39 mouse cellular contexts compared by ENCODE assay signal in the genomic region with DNA sequence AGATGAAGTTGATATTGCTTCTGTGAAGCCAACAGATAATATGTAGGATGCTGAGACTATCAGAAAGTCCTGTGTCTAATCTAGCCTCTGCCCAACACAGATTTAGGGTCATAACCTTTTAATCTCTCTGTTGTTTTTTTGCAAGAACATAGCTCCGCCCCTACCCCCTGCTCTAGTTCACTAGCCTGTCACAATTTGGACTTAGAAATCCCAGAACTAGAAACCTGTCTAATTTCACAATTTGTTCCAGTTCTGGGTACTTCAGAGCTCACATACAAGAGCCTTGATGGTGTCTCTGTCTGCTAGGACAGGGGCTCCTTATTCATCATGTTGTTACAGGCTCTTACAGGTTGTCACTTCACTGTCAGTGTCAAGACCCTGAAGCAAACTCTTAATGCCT. TPM values are rescaled to one million over a fixed set of nuclear protein-coding genes. Genes with fewer than 3 reads are reported as not detected.
"Had no signal": no experiment of that assay in that cellular context is flagged by ENCODE, and none has a peak within 500 bp of the region (broad histone marks: within the 10 kb centered on the region; RNA-seq: fewer than 3 reads in every experiment).

No protein-coding gene starts in this region.

- H3K36me3 ChIP-seq: embryonic facial prominence, embryonic 10.5 days; embryonic facial prominence, embryonic 12.5 days; embryonic facial prominence, embryonic 13.5 days; embryonic facial prominence, embryonic 15.5 days; forebrain, embryonic 10.5 days; forebrain, embryonic 12.5 days; forebrain, embryonic 15.5 days had no signal

- DNase-seq: cerebellum, adult 8-10 months; cerebellum, adult 9-10 months; cerebellum, adult 9-11 months; cerebellum, postnatal 10 days; cerebellum, postnatal 14 days; cerebellum, postnatal 25 days; cerebellum, postnatal 36 days; embryo, embryonic 11 days; forebrain, postnatal 0 days; gastrocnemius, adult 2 months; gastrocnemius, postnatal 14 days; gastrocnemius, postnatal 25 days; gastrocnemius, postnatal 36 days; heart, adult 11 months; heart, adult 18-20 months; heart, adult 2 months had no signal

- ATAC-seq: forebrain, embryonic 13.5 days; forebrain, embryonic 14.5 days; forebrain, embryonic 15.5 days; forebrain, embryonic 16.5 days; forebrain, postnatal 0 days had no signal

- H3K27ac ChIP-seq: embryonic facial prominence, embryonic 10.5 days; embryonic facial prominence, embryonic 12.5 days; embryonic facial prominence, embryonic 13.5 days; embryonic facial prominence, embryonic 15.5 days; forebrain, embryonic 10.5 days; forebrain, embryonic 12.5 days; forebrain, embryonic 13.5 days; forebrain, embryonic 15.5 days; gastrocnemius, adult 2 months; heart, adult 2 months had no signal

- H3K27me3 ChIP-seq: embryonic facial prominence, embryonic 12.5 days; embryonic facial prominence, embryonic 13.5 days; embryonic facial prominence, embryonic 15.5 days; forebrain, embryonic 12.5 days; forebrain, embryonic 13.5 days; forebrain, embryonic 15.5 days had no signal

- H3K4me1 ChIP-seq: embryonic facial prominence, embryonic 10.5 days; embryonic facial prominence, embryonic 12.5 days; embryonic facial prominence, embryonic 13.5 days; embryonic facial prominence, embryonic 15.5 days; forebrain, embryonic 10.5 days; forebrain, embryonic 12.5 days; forebrain, embryonic 13.5 days; forebrain, embryonic 15.5 days had no signal

- H3K9ac ChIP-seq: embryonic facial prominence, embryonic 12.5 days; embryonic facial prominence, embryonic 13.5 days; embryonic facial prominence, embryonic 15.5 days; forebrain, embryonic 12.5 days; forebrain, embryonic 13.5 days; forebrain, embryonic 15.5 days; forebrain, postnatal 0 days had no signal

- H3K9me3 ChIP-seq: embryonic facial prominence, embryonic 10.5 days; embryonic facial prominence, embryonic 12.5 days; embryonic facial prominence, embryonic 13.5 days; embryonic facial prominence, embryonic 15.5 days; forebrain, embryonic 10.5 days; forebrain, embryonic 12.5 days; forebrain, embryonic 13.5 days; forebrain, embryonic 15.5 days had no signal

- H3K4me3 ChIP-seq: embryonic facial prominence, embryonic 10.5 days; embryonic facial prominence, embryonic 12.5 days; embryonic facial prominence, embryonic 13.5 days; embryonic facial prominence, embryonic 15.5 days; erythroblast, embryonic 14.5 days; forebrain, embryonic 10.5 days; forebrain, embryonic 12.5 days; forebrain, embryonic 13.5 days; forebrain, embryonic 15.5 days; gastrocnemius, adult 2 months; heart, adult 2 months had no signal

- H3K4me2 ChIP-seq: embryonic facial prominence, embryonic 12.5 days; embryonic facial prominence, embryonic 13.5 days; embryonic facial prominence, embryonic 15.5 days; forebrain, embryonic 12.5 days; forebrain, embryonic 13.5 days; forebrain, embryonic 15.5 days had no signal

RNA-seq across cellular contexts. Expression of a gene that starts 1.8 kb away (rescaled TPM):
- total RNA-seq: common myeloid progenitor, adult 5-6 weeks; forebrain, postnatal 0 days; gastrocnemius, adult 18-20 months; gastrocnemius, adult 2 months; gastrocnemius, adult 8-10 months; gastrocnemius, postnatal 14 days; gastrocnemius, postnatal 25 days; gastrocnemius, postnatal 36 days; gastrocnemius, postnatal 4 days; granulocyte monocyte progenitor cell, adult 5-6 weeks; heart, adult 18-20 months; heart, adult 2 months; heart, adult 8-10 months had no signal
- polyA plus RNA-seq: cortical plate, adult 2 months; embryonic facial prominence, embryonic 10.5 days; embryonic facial prominence, embryonic 11.5 days; embryonic facial prominence, embryonic 12.5 days; embryonic facial prominence, embryonic 13.5 days; embryonic facial prominence, embryonic 14.5 days; embryonic facial prominence, embryonic 15.5 days; erythroblast, embryonic 14.5 days; forebrain, embryonic 10.5 days; forebrain, embryonic 11.5 days; forebrain, embryonic 12.5 days; forebrain, embryonic 13.5 days; forebrain, embryonic 14.5 days; forebrain, embryonic 15.5 days; forebrain, embryonic 16.5 days; forebrain, postnatal 0 days; gonadal fat pad, adult 2 months; heart, adult 2 months had no signal

RNA-seq across cellular contexts. Expression of a gene that starts 15.7 kb away (rescaled TPM):
- total RNA-seq: common myeloid progenitor, adult 5-6 weeks; forebrain, postnatal 0 days; gastrocnemius, adult 18-20 months; gastrocnemius, adult 2 months; gastrocnemius, adult 8-10 months; gastrocnemius, postnatal 14 days; gastrocnemius, postnatal 25 days; gastrocnemius, postnatal 36 days; gastrocnemius, postnatal 4 days; granulocyte monocyte progenitor cell, adult 5-6 weeks; heart, adult 18-20 months; heart, adult 2 months; heart, adult 8-10 months had no signal
- polyA plus RNA-seq: cortical plate, adult 2 months; embryonic facial prominence, embryonic 10.5 days; embryonic facial prominence, embryonic 11.5 days; embryonic facial prominence, embryonic 12.5 days; embryonic facial prominence, embryonic 13.5 days; embryonic facial prominence, embryonic 14.5 days; embryonic facial prominence, embryonic 15.5 days; erythroblast, embryonic 14.5 days; forebrain, embryonic 10.5 days; forebrain, embryonic 11.5 days; forebrain, embryonic 12.5 days; forebrain, embryonic 13.5 days; forebrain, embryonic 14.5 days; forebrain, embryonic 15.5 days; forebrain, embryonic 16.5 days; forebrain, postnatal 0 days; frontal cortex, adult 2 months; gonadal fat pad, adult 2 months; heart, adult 2 months had no signal

RNA-seq across cellular contexts. Expression of a gene that starts 29.2 kb away (rescaled TPM):
- total RNA-seq: common myeloid progenitor, adult 5-6 weeks; gastrocnemius, adult 18-20 months; gastrocnemius, adult 2 months; gastrocnemius, adult 8-10 months; gastrocnemius, postnatal 14 days; gastrocnemius, postnatal 25 days; gastrocnemius, postnatal 36 days; granulocyte monocyte progenitor cell, adult 5-6 weeks; heart, adult 18-20 months; heart, adult 2 months; heart, adult 8-10 months had no signal
- polyA plus RNA-seq: embryonic facial prominence, embryonic 10.5 days; embryonic facial prominence, embryonic 11.5 days; embryonic facial prominence, embryonic 14.5 days; embryonic facial prominence, embryonic 15.5 days; erythroblast, embryonic 14.5 days; forebrain, embryonic 10.5 days; forebrain, embryonic 11.5 days; forebrain, embryonic 12.5 days; forebrain, embryonic 13.5 days; forebrain, embryonic 14.5 days; forebrain, embryonic 15.5 days; forebrain, embryonic 16.5 days; gonadal fat pad, adult 2 months; heart, adult 2 months had no signal

RNA-seq across cellular contexts. Expression of a gene that starts 29.5 kb away (rescaled TPM):
- total RNA-seq: forebrain, postnatal 0 days; gastrocnemius, adult 18-20 months; gastrocnemius, adult 2 months; gastrocnemius, adult 8-10 months; gastrocnemius, postnatal 14 days; gastrocnemius, postnatal 25 days; gastrocnemius, postnatal 36 days; gastrocnemius, postnatal 4 days; heart, adult 18-20 months; heart, adult 2 months; heart, adult 8-10 months had no signal
- polyA plus RNA-seq: embryonic facial prominence, embryonic 11.5 days; embryonic facial prominence, embryonic 12.5 days; embryonic facial prominence, embryonic 13.5 days; embryonic facial prominence, embryonic 14.5 days; embryonic facial prominence, embryonic 15.5 days; erythroblast, embryonic 14.5 days; forebrain, embryonic 10.5 days; forebrain, embryonic 12.5 days; forebrain, embryonic 13.5 days; forebrain, embryonic 14.5 days; forebrain, postnatal 0 days; gonadal fat pad, adult 2 months; heart, adult 2 months had no signal

RNA-seq across cellular contexts. Expression of a gene that starts 51.2 kb away (rescaled TPM):
- total RNA-seq: common myeloid progenitor, adult 5-6 weeks; forebrain, postnatal 0 days; gastrocnemius, adult 18-20 months; gastrocnemius, adult 2 months; gastrocnemius, adult 8-10 months; gastrocnemius, postnatal 14 days; gastrocnemius, postnatal 25 days; gastrocnemius, postnatal 36 days; gastrocnemius, postnatal 4 days; granulocyte monocyte progenitor cell, adult 5-6 weeks; heart, adult 18-20 months; heart, adult 2 months; heart, adult 8-10 months had no signal
- polyA plus RNA-seq: cortical plate, adult 2 months; embryonic facial prominence, embryonic 10.5 days; embryonic facial prominence, embryonic 11.5 days; embryonic facial prominence, embryonic 12.5 days; embryonic facial prominence, embryonic 13.5 days; embryonic facial prominence, embryonic 14.5 days; embryonic facial prominence, embryonic 15.5 days; erythroblast, embryonic 14.5 days; forebrain, embryonic 10.5 days; forebrain, embryonic 11.5 days; forebrain, embryonic 12.5 days; forebrain, embryonic 13.5 days; forebrain, embryonic 14.5 days; forebrain, embryonic 15.5 days; forebrain, embryonic 16.5 days; forebrain, postnatal 0 days; frontal cortex, adult 2 months; gonadal fat pad, adult 2 months; heart, adult 2 months had no signal
